Mouse (Mus musculus): ENCODE results near the gene Timp4. TPM values are rescaled to one million over a fixed set of nuclear protein-coding genes. Genes with fewer than 3 reads are reported as not detected.

Timp4 gene
- 10 to 100 TPM; 16.2 to 21.2 TPM for total RNA-seq (2021)

- intact Hi-C loops (cut with DNase I): no loop called here
- peak in 1 of 2 experiments; percentile 38 for DNase-seq (ENCODE audit: low spot score in 2 of 2)
These were observed at the start of gene Timp4 for GRCm38 (mm10) chr6:115252099-115252873. Gene Timp4 (minus strand): TSS chr6:115252205.

GRCm38 (mm10) chr6:115293877-115294276 lies 41.9 kb upstream of the Timp4 start:
- DNase-seq (ENCODE audit: low spot score in 2 of 2): no peak
- intact Hi-C loops (cut with DNase I): loop anchor here (2.0 kb wide), 1 partner anchor 19 kb away; no protein-coding TSS in a partner anchor

DNA sequence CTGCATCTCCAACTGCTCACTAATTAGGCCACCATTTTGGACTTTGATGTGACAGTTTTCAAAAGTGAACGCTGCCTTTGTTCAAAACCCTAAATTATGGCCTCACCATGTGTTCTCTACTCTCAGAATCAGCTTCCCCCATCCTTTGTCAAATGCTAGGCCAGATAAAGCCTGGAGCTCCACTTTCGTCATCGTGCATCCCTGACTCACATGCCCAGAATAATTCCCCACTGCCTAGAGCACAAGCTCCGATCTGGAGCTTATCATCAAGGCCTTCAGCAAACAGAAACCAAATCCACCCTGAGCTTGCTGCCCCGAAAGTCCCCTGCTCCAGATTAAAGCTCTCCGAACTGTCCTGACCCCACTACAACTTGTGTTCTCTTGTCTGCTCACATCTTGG lies 40.6 kb upstream of the Timp4 start:
- intact Hi-C loops (cut with DNase I): loop anchor here (2.0 kb wide), 1 partner anchor 20 kb away; no protein-coding TSS in a partner anchor
- DNase-seq (ENCODE audit: low spot score in 2 of 2): peak in 1 of 2 experiments; percentile 90

DNA sequence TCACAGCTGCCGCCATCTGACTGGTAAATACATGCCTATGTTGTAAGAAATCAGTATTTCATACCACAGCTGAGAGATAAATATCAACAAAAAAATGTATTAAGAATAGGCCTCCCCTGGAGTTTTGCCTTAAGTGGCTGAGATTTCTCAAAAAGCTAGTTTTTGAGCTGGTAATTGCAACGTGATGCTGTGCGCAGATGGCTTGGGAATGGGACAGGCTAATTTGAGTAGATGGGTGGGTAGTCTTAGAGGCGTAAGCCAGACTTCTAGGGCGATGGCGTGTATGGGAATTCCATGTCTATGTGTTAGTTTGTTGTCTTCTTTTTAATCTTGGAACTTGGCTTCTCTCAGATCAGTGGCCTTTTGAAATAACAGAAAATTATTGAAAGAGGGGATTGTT lies 39.8 kb upstream of the Timp4 start:
- intact Hi-C loops (cut with DNase I): loop anchor here (2.0 kb wide), 1 partner anchor 21 kb away; no protein-coding TSS in a partner anchor
- DNase-seq (ENCODE audit: low spot score in 2 of 2): peak in 1 of 2 experiments; percentile 86

- DNase-seq (ENCODE audit: low spot score in 2 of 2): no peak
- intact Hi-C loops (cut with DNase I): no loop called here
These were observed 39.1 kb upstream of the Timp4 start for GRCm38 (mm10) chr6:115291068-115291467.

GRCm38 (mm10) chr6:115290561-115290960 lies 38.6 kb upstream of the Timp4 start:
- intact Hi-C loops (cut with DNase I): no loop called here
- DNase-seq (ENCODE audit: low spot score in 2 of 2): no peak

DNA sequence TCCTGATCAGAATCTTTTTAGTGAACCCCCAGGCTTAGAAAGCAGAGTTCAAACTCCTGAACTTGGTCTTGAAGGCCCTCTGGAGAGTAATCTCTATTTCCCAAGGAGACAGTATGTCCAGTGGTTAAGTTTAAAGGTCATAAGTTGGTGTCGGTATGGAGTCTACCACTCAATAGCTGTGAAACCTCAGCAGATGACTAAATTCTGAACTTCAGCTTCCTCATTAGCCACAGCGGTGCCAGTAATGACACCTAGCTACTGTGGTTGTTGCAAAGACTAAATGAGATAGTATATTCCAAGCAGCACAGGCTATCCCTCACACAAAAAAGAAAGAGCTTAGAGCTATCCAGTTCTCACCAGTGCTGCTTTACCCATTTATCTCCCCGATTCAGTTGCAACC lies 36.2 kb upstream of the Timp4 start:
- no peak for DNase-seq (ENCODE audit: low spot score in 2 of 2)
- intact Hi-C loops (cut with DNase I): no loop called here

- intact Hi-C loops (cut with DNase I): loop anchor here (1.0 to 2.0 kb wide), 2 partner anchors 35 to 74 kb away; partner anchors contain the start of gene Pparg
- peak; percentile 46 to 93 for DNase-seq (ENCODE audit: low spot score in 2 of 2)
These were observed 34.4 kb upstream of the Timp4 start for GRCm38 (mm10) chr6:115286441-115286840.

DNA sequence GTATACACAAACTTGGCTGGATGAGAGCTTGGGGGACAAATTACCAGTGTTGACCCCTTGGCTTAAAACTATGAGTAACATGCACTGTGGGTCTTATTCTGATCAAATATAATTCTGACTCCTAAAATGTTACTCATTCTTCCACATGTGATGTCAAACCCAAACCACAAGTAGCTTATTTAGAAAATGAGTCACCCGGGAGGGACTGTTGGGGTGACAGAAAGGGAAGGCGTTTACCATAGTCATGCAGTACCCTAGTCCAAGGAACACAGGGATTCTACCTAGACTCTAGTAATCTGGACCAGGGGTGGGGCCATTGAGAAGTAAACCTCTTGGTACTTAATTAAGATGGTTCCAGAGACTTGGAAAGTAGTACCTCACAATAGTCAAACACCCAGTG lies 32.1 kb upstream of the Timp4 start:
- intact Hi-C loops (cut with DNase I): no loop called here
- DNase-seq (ENCODE audit: low spot score in 2 of 2): peak in 1 of 2 experiments; percentile 61

- intact Hi-C loops (cut with DNase I): loop anchor here (5.0 kb wide), 1 partner anchor 258 kb away; no protein-coding TSS in a partner anchor
- no peak for DNase-seq (ENCODE audit: low spot score in 2 of 2)
These were observed 27.6 kb upstream of the Timp4 start for GRCm38 (mm10) chr6:115279639-115280038.

- DNase-seq (ENCODE audit: low spot score in 2 of 2): peak in 1 of 2 experiments; percentile 53
- intact Hi-C loops (cut with DNase I): loop anchor here (5.0 kb wide), 1 partner anchor 259 kb away; no protein-coding TSS in a partner anchor
These were observed 26.1 kb upstream of the Timp4 start for GRCm38 (mm10) chr6:115278086-115278485.

DNA sequence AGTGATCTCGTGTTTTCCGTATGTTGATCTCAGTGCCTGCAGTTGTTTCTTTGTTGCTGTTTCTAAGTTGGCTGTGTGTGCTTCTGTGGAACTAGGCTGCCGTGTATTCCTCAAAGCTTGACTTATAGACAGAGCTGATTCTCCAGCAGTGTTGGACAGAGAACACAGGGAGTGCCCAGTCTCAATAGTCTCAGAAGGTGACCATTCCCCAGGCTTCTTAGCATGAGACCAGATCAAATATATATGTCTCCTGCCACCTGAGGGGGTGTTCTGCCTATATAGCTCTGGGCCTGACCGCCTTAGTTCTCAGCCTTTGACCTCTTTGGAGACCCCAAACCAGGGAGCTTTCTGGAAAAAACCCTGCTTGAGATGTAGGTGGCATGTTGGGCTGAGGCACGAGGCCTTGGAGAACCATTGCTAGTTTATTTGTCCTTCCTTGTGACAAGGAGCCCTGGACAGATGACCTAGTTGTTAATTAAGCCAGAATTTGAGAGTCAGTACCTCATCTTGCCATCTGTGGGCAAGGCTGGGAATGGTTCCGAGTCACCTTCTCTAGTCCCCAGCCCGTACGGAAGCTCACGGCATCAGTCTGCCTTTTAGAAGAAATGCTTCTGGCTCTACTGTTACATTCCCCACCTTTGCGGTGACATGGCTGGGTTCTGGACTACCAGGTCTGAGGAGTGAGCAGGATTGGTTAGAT lies 23.3 kb upstream of the Timp4 start:
- no peak for DNase-seq (ENCODE audit: low spot score in 2 of 2)
- intact Hi-C loops (cut with DNase I): loop anchor here (5.0 kb wide), 1 partner anchor 262 kb away; no protein-coding TSS in a partner anchor

DNA sequence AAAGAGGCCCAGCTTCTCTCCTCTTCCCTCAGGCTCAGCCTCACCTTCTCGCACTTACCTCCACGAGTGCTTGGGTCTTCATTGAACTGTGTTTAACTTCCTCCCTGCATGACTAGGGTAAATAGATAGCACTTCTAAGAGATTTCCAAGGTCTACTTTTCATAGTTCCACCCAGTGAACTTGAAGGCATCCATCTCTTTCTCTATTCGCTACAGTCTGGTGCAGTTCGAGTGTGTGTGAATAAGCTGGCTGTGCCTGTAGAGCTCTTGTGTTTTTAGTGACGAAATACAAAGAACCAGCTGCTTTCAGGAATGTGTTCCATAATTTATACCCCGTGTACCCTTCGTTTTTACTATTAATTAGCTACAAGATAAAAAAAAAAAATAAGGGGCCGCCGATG lies 22.7 kb upstream of the Timp4 start:
- intact Hi-C loops (cut with DNase I): loop anchor here (5.0 kb wide), 1 partner anchor 263 kb away; no protein-coding TSS in a partner anchor

GRCm38 (mm10) chr6:115273346-115273745 lies 21.3 kb upstream of the Timp4 start:
- DNase-seq (ENCODE audit: low spot score in 2 of 2): no peak
- intact Hi-C loops (cut with DNase I): no loop called here

More for the DNA sequence above, 22.7 kb upstream of the Timp4 start:
- no peak for DNase-seq (ENCODE audit: low spot score in 2 of 2)

- DNase-seq (ENCODE audit: low spot score in 2 of 2): no peak
- intact Hi-C loops (cut with DNase I): no loop called here
These were observed 19.9 kb upstream of the Timp4 start for GRCm38 (mm10) chr6:115271866-115272271.

DNA sequence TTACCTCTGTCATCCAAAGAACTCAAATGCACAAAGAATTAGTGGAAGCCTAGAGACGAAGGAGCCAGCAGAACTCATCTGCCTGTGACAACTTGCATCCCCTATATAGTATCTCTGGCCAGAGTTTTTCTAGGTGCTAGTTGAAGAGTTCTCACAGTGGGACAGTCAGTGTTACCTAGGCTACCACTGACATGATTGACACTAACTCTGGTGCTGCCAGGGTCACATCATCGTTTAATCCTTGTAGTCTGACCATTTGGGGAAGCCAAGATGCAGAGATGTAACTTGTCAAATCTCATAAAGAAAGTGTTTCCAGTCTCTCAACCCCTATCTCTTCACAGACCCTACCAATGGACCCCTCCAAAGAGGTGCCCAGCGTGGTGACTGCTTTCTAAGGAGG lies 19.3 kb upstream of the Timp4 start:
- intact Hi-C loops (cut with DNase I): no loop called here

GRCm38 (mm10) chr6:115270085-115270484 lies 18.1 kb upstream of the Timp4 start:
- intact Hi-C loops (cut with DNase I): no loop called here
- DNase-seq (ENCODE audit: low spot score in 2 of 2): no peak

More for the DNA sequence above, 19.3 kb upstream of the Timp4 start:
- DNase-seq (ENCODE audit: low spot score in 2 of 2): no peak

- DNase-seq (ENCODE audit: low spot score in 2 of 2): no peak
- intact Hi-C loops (cut with DNase I): loop anchor here (2.0 kb wide), 1 partner anchor 43 kb away; the partner anchor contains the start of gene Gm17482
These were observed 17.6 kb upstream of the Timp4 start for GRCm38 (mm10) chr6:115269561-115269960.

- intact Hi-C loops (cut with DNase I): loop anchor here (1.0 to 2.0 kb wide), 2 partner anchors 42 to 219 kb away; partner anchors contain the start of gene Gm17482
- no peak for DNase-seq (ENCODE audit: low spot score in 2 of 2)
These were observed 16.8 kb upstream of the Timp4 start for GRCm38 (mm10) chr6:115268551-115269385.
